Mouse (Mus musculus) liver, postnatal 0 days (tissue): ENCODE measurements around the gene Cubn. TPM values are rescaled to one million over a fixed set of nuclear protein-coding genes. Genes with fewer than 3 reads are reported as not detected.

Experiments
- ATAC-seq: fragments of 200-750 bp; cut with Nextera tagmentation; 2 replicates; pipeline ENCODE4 v1.8.0; 2017; ENCODE audit warnings: mild to moderate bottlenecking, moderate library complexity
- DNase-seq: peaks from one replicate; pipeline ENCODE4 v3.0.0-alpha.2; 2016
- H3K27ac ChIP-seq: fragments of 300-500 bp; sonication (generic); 2 replicates; pipeline ENCODE4 v1.5.1; 2014; ENCODE audit warnings: antibody characterized with exemption, moderate library complexity, mild to moderate bottlenecking, low read depth
- H3K27me3 ChIP-seq: fragments of 300-500 bp; sonication (generic); 2 replicates; pipeline ENCODE4 v1.6.1; 2014; ENCODE audit warnings: low read length, control low read depth, mixed read lengths; ENCODE audit not compliant: insufficient read depth
- H3K36me3 ChIP-seq: fragments of 300-500 bp; sonication (generic); replicated peaks from 2 replicates; pipeline ENCODE4 v1.6.1; 2014; ENCODE audit warnings: mild to moderate bottlenecking, control low read depth, low read length, moderate library complexity, mixed read lengths; ENCODE audit not compliant: insufficient read depth
- H3K4me1 ChIP-seq: fragments of 300-500 bp; sonication (generic); 2 replicates; pipeline ENCODE4 v1.6.1; 2014; ENCODE audit warnings: antibody characterized with exemption, mild to moderate bottlenecking, control low read depth; ENCODE audit not compliant: insufficient read depth
- H3K4me2 ChIP-seq: fragments of 300-500 bp; sonication (generic); 2 replicates; pipeline ENCODE4 v1.6.1; 2014; ENCODE audit warnings: low read depth, mild to moderate bottlenecking, low read length, moderate library complexity, mixed read lengths
- H3K4me3 ChIP-seq: fragments of 300-500 bp; sonication (generic); 2 replicates; pipeline ENCODE4 v1.5.1; 2014; ENCODE audit warnings: low read depth, low read length
- H3K9ac ChIP-seq: fragments of 300-500 bp; sonication (generic); replicated peaks from 2 replicates; pipeline ENCODE4 v1.6.1; 2014; ENCODE audit warnings: mild to moderate bottlenecking, moderate library complexity
- H3K9me3 ChIP-seq: fragments of 300-500 bp; sonication (generic); 2 replicates; pipeline ENCODE4 v1.6.1; 2016; ENCODE audit warnings: mild to moderate bottlenecking, control low read depth, low read length, mixed read lengths
- CTCF ChIP-seq: sonication (generic); IDR thresholded peaks from 2 replicates; pipeline ENCODE4 v1.5.1; 2016; ENCODE audit warnings: antibody characterized with exemption, low read depth
- EP300 ChIP-seq: IDR thresholded peaks from 2 replicates; pipeline ENCODE4 v1.6.1; 2016; ENCODE audit warnings: antibody characterized with exemption, low read depth, mild to moderate bottlenecking
- WGBS: fragments of 180-500 bp; shearing (Covaris S2); extraction: QIAGEN DNeasy Blood & Tissue Kit; methylation state at CpG from one replicate; pipeline ENCODE4 v1.1.7; 2014; ENCODE audit not compliant: insufficient replicate concordance; 5-methylcytosine and 5-hydroxymethylcytosine counted together
- polyA plus RNA-seq: library from polyadenylated mRNA; unstranded; fragments of >200 nt; fragmentation: Nextera tagmentation; extraction: Ambion mirVana; gene quantifications from 2 replicates; pipeline ENCODE4 v1.2.1, GENCODE M21; 2015

The Cubn gene
- polyA plus RNA-seq, 1 experiment from 2014 or later = not detected

DNA sequence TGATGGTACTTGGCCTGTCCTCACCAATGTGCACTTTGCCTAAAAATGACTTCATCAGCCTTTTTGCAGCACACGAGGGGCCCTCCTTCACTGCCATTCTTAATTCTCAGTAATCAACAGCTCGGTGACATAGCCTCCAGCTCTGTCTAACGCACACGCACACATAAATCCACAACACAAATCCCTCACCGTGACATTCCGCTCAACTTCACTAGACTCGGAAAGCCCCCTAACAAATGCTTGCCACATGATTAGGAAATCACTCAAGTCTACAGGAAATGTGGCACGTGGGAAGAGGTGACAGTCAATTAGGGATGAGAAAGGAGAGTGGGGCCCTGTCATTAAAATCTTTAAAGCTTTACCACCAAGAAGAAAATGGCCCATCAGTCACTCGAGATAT is 250.9 kb downstream of the Cubn start:
- no peak for DNase-seq
- no peak overlapping the region for H3K4me3 ChIP-seq
- H3K4me1 ChIP-seq = no peaks in the 10 kb centered on the region
- H3K9me3 ChIP-seq = no peaks in the 10 kb centered on the region
- H3K4me2 ChIP-seq = no peak overlapping the region
- H3K27me3 ChIP-seq = no peaks in the 10 kb centered on the region
- no peak overlapping the region for H3K9ac ChIP-seq
- H3K27ac ChIP-seq = no peak overlapping the region
- ATAC-seq = no peak
- 77% methylated on average over 9 of the region's 9 CpGs for WGBS
- no peak for TF ChIP-seq CTCF
- no peak for TF ChIP-seq EP300
- H3K36me3 ChIP-seq = peaks cover 15% of the 10 kb centered on the region

DNA sequence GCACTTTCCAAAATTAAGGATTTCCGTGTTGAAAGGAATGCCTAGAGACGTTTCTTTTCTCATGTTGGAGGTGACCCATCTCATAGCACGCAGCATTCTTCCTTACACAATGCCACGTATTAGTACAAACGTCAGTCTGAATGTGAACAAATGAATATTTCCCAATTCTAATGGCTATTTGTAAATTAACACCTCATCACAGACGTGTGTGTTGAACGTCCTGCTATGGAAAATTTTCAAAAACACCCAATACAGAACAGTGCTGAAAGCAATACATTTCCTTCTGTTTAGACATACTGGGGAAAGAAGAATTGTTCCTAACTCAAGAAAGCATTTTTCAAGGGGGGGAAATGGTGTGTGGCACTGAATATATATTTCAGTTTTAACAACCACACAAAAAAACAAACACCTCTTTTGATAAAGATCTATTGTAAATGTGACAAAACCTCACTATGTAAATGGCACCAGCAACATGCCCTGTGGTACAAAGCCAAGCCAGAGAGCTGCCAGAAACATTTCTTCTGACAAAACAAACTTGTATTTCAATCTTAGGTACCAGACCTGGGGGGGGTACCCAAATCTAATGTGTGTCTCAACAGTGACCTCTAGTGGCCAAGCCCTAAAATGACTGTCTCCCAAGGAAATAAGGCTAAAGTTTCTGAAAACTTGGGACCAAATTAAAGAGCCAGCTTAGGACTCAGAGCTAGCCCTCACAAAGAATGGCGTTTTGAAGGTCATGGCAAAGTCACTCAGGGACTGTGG is 254.3 kb downstream of the Cubn start:
- Histone ChIP-seq H3K27me3 (no peaks in the 10 kb centered on the region), H3K27ac (no peak overlapping the region), H3K4me3 (no peak overlapping the region), H3K4me2 (no peak overlapping the region), H3K9ac (no peak overlapping the region), H3K36me3 (peaks cover 15% of the 10 kb centered on the region), H3K4me1 (no peaks in the 10 kb centered on the region), H3K9me3 (no peaks in the 10 kb centered on the region)
- no peak for ATAC-seq
- TF ChIP-seq EP300 (no peak), CTCF (peak; percentile 83)
- DNase-seq = peak; percentile 34
- 69% methylated on average over 8 of the region's 8 CpGs for WGBS

DNA sequence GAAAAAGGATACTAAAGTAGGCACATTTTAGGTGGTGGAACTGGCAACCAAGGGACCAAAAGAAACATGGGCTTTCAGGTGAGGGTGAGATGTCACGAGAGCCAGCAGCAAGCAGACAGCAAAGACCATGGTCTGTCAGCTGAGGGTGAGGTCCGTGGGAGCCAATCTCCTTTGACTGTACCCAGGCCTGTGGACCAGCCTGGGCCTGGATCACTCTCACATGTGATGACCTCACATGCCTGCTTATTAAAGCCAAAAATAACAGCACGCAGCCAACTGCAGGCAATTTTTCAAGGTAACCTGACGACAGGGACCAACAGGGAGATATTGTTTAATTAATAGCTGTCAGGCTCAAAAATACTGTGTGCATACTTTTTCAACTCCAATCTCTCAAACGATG is 255.9 kb downstream of the Cubn start:
- no peaks in the 10 kb centered on the region for H3K4me1 ChIP-seq
- no peaks in the 10 kb centered on the region for H3K27me3 ChIP-seq
- WGBS = 76% methylated on average over 5 of the region's 5 CpGs
- ATAC-seq = no peak
- H3K4me2 ChIP-seq = no peak overlapping the region
- H3K9ac ChIP-seq = no peak overlapping the region
- TF ChIP-seq EP300 (no peak), CTCF (no peak)
- no peak overlapping the region for H3K27ac ChIP-seq
- no peak overlapping the region for H3K4me3 ChIP-seq
- no peak for DNase-seq
- H3K36me3 ChIP-seq = peaks cover 9% of the 10 kb centered on the region
- no peaks in the 10 kb centered on the region for H3K9me3 ChIP-seq

DNA sequence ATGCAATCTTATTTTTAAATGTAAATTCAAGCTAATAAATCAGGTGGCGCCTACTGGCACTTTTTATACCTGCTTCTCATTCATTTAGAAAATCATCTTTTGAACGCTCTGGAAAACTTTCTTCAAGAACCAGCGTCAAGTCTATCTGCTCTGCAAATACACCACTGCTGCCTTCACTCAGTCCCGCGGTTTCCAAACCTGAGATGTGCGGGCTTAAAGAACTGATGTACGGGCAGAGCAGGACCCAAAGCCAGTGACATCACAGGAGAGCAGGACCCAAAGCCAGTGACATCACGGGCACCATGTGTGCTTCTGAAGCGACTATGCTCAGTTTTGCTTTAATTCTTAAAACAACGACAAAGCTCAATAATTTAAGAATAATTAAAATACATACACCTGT is 256.8 kb downstream of the Cubn start:
- Histone ChIP-seq H3K36me3 (0 out of 2 replicates have a peak, but pooled peaks cover 8% of the 10 kb centered on the region), H3K4me3 (no peak overlapping the region), H3K27ac (no peak overlapping the region), H3K9me3 (no peaks in the 10 kb centered on the region), H3K4me2 (no peak overlapping the region), H3K27me3 (no peaks in the 10 kb centered on the region), H3K4me1 (no peaks in the 10 kb centered on the region), H3K9ac (no peak overlapping the region)
- DNase-seq (no peak), ATAC-seq (no peak)
- WGBS = 84% methylated on average over 10 of the region's 10 CpGs
- no peak for TF ChIP-seq EP300
- no peak for TF ChIP-seq CTCF

DNA sequence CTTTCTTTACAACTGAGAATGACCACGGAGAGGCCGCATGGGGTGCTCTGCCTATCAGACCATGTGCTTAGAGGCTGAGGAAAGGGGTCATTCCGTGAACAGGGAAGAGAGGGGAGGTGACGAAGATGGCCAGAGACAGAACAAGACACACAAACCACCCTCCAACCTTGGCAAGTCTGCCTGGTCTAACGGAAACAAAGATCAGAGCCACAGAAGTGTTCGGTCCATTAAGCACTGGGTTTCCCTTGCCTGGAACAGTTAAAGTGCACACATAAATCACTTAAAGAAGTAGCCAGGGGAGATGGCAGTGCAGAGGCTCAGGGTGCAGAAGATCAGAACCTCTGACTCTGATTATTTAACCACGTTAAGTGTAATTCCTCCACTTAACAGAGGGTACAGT is 257.7 kb downstream of the Cubn start:
- no peak for TF ChIP-seq EP300
- no peak for TF ChIP-seq CTCF
- WGBS = 63% methylated on average over 7 of the region's 7 CpGs
- Histone ChIP-seq H3K4me1 (no peaks in the 10 kb centered on the region), H3K9ac (no peak overlapping the region), H3K9me3 (no peaks in the 10 kb centered on the region), H3K36me3 (0 out of 2 replicates have a peak, but pooled peaks cover 1% of the 10 kb centered on the region), H3K4me3 (no peak overlapping the region), H3K27ac (no peak overlapping the region), H3K4me2 (no peak overlapping the region), H3K27me3 (no peaks in the 10 kb centered on the region)
- ATAC-seq = no peak
- DNase-seq = no peak

DNA sequence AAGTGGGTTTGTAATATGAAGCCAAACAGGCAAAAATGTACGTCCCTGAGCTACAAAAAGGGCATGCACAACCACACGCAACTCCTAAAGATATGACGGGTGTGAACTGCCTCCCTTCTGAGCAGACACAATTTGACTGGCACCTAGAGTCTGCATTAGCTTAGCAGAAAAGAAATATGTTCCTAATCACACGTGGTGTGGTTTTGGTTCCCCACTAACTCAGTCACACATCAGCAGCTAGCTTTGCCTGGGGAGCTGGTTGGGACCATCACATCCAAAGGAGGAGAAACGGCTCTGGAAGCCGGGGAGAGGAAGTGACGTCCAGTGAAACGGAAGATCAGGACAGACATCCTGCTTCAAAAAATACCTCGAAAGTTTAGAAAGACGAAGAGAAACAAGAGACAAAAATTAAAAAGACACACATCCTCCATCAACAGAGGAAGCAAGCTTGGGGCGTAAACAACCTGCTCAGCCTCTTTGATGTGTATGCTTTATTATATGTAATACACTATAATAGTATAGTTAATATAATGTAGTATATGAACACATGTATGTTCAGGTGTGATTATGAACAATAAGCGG is 258.3 kb downstream of the Cubn start:
- ATAC-seq (no peak), DNase-seq (no peak)
- H3K9me3 ChIP-seq = no peaks in the 10 kb centered on the region
- no peaks in the 10 kb centered on the region for H3K4me1 ChIP-seq
- no peaks in the 10 kb centered on the region for H3K36me3 ChIP-seq
- no peak overlapping the region for H3K27ac ChIP-seq
- no peak overlapping the region for H3K9ac ChIP-seq
- WGBS = 57% methylated on average over 12 of the region's 12 CpGs
- H3K27me3 ChIP-seq = no peaks in the 10 kb centered on the region
- no peak overlapping the region for H3K4me2 ChIP-seq
- TF ChIP-seq EP300 (no peak), CTCF (no peak)
- no peak overlapping the region for H3K4me3 ChIP-seq
